Mouse (Mus musculus) thymus, adult 2 months (tissue): ENCODE data around the gene Ubash3b.

ENCODE experiments used
- CTCF ChIP-seq: fragments of 200-500 bp; IDR thresholded peaks from 2 replicates; pipeline ENCODE4 v1.5.1; 2012; ENCODE audit warnings: mild to moderate bottlenecking, control low read depth, low read length, moderate library complexity, borderline replicate concordance; ENCODE audit not compliant: control insufficient read depth, poor library complexity, insufficient read depth; ENCODE audit errors: extremely low read depth
- POLR2A ChIP-seq: fragments of 200-500 bp; IDR thresholded peaks from 2 replicates; pipeline ENCODE4 v1.6.1; 2012; ENCODE audit warnings: mild to moderate bottlenecking, low read length, control low read depth, moderate library complexity; ENCODE audit not compliant: control insufficient read depth, poor library complexity, insufficient read depth; ENCODE audit errors: extremely low read depth

- TF ChIP-seq POLR2A (no peak), CTCF (no peak)
Observed at GRCm38 (mm10) chr9:41187939-41188338, 26.4 kb upstream of the Ubash3b start.
